Mouse (Mus musculus) cerebellum, adult 8-10 months (tissue): Measurements from ENCODE around the gene Cep104.

Experiments
- DNase-seq: peaks from one replicate; pipeline ENCODE4 v3.0.0; 2022

Cep104 gene

GRCm38 (mm10) chr4:154051401-154051800 is 76.4 kb downstream of the Cep104 start:
- DNase-seq = no peak

DNA sequence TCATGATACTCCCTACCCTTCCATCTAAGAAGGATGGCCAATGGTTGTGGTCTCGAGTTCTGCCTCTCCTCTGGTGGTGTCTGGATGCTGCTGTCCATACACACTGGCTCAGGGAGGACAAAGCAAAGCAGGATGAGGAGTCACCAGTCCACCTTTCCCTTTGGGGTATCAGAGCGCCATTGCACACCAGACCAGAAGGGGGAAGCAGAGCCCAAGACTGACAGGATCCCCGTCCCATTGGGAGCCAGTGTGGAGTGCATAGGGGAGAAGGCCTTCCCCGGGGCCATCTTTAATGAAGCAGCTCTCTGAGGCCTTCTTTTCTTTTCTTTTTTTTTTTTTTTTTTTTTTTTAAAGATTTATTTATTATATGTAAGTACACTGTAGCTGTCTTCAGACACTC is 78.1 kb downstream of the Cep104 start:
- no peak for DNase-seq

DNA sequence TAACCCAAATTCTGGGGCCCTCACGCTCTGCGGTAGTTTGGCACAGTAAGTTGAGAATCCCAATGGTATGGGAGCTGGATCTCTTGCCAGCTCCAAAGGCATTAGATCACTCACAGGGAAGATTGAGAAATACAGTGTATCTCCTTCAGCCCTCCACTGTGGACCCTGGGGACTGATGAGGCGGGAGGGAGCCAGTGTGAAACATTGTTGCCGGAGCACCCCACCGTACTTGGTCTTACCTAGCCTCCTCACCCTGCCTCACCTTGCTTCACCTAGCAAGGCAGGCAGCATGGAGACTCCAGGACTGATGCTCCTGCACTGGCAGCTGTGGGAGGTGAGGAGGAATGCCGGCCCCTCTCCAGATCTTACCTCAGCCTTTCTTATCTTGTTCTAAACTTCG is 80.5 kb downstream of the Cep104 start:
- DNase-seq = no peak

DNA sequence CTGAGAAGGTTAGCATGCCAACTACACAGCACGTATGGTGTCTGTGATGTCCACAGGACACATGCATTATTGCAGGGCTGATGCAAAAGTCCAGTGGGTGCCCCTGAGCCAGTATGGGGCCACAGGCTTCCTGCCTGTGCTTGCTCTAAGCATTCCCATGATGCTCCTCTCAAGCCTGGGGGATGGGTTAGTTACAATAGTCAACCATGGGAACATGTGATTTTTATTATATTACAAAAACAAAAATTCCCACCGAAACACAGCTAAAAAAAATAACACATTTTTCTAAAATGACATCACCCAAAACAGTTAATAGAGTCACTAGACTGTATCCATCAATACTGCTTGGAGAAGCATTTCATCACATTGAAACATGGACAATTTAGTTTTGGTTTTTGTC is 81.1 kb downstream of the Cep104 start:
- DNase-seq = no peak

DNA sequence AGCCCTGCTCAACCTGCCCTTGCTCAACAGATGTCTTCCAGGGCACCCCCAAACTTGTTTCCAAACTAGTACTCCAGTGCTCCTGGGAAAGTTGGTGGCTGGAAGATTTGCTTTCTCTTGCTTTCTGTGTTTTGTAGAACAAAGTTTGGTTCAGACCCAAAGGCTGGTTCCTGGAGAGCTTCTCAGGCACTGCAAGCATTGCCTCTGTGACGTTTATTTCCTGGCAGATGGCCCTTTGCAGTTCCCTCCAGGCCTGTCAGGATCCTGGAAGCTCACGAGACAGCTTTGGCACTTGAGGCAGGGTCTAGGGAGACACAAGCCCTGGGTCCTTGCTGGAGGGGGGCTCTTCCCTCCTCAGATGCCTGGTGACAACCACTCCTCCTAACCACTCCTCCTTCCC is 81.7 kb downstream of the Cep104 start:
- no peak for DNase-seq

DNA sequence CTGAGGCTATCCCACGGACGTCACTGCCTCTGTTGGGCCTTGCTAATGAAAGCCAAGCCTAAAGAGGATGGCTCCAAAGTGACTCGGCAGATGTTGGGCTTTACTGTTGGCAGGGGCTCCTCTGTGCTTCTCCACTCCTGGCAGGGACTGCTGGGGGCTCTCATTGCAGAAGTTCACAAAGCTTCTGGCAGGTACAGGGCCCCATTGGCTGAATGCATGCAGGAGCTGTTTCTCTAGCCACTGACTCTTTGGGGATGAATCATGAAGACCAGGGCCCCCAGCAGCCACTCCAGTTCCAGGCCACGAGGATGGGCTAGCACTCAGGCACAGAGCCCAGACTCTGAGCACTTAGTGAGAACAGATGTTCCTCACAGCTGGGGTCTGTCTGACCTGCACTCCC is 82.7 kb downstream of the Cep104 start:
- DNase-seq = no peak
